ENCODE assay signal across 18 mouse cellular contexts in the genomic region with DNA sequence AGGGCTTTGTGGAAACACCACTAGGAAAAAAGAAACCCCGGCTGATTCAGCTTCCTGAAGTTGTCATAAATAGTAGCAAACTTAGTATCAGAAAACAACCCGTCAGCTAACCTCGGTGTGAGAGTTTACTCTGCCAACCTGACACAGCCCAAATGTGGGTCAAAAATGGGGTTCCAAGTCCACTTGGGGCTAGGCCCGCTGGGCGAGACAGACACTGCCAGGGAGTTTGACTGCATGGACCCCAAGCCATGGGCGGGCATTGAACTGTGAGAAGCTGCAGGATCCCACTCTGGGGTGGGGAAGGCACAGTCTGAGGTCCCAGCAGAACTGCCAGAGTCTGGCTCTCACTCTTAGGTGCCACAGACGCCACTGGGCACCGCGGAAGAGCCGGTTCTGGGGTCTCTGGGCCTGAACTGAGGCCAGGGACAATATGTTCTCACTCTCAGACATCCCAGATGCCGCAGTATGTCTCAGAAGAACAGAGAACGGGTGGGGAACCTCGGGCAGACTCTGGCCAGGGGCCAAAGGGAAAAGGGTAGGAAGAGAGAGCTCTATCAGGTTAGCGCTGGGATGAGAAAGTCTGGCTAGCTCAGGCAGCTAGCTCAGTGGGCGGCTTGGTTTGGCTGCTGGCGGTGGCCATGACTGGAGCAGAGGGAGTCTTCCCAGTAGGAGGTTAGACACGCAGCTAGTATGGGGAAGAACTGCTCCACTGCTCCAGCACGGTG. TPM values are rescaled to one million over a fixed set of nuclear protein-coding genes. Genes with fewer than 3 reads are reported as not detected.
DNase-seq lines count a peak whose midpoint lies in the region; ATAC-seq and TF ChIP-seq lines count a peak whose summit lies in the region.
"Had no signal": no experiment of that assay in that cellular context is flagged by ENCODE, and none has a peak within 500 bp of the region (broad histone marks: within the 10 kb centered on the region; RNA-seq: fewer than 3 reads in every experiment).

No protein-coding gene starts in this region.

- DNase-seq in kidney, adult 2 months, result peak; percentile 89
- peak; percentile 34 for DNase-seq in ZHBTc4 (ENCODE audit: low read depth, low spot score)
- DNase-seq in kidney, postnatal 25 days, result peak; percentile 67 to 85
- no peak for DNase-seq in forebrain, embryonic 11.5 days (ENCODE audit: low spot score)
- DNase-seq: adrenal gland, postnatal 14 days; cerebellum, adult 11-12 months; cerebellum, adult 9-10 months; cerebellum, postnatal 25 days; gastrocnemius, postnatal 14 days had no signal

- no peaks in the 10 kb centered on the region for H3K36me3 ChIP-seq in kidney, adult 2 months (ENCODE audit: control insufficient read depth, insufficient read depth, low read length)
- H3K36me3 ChIP-seq in kidney, embryonic 15.5 days, result no peaks in the 10 kb centered on the region
- H3K36me3 ChIP-seq in E14TG2a.4 (ENCODE audit: insufficient read depth, low read length), result no peaks in the 10 kb centered on the region
- no peaks in the 10 kb centered on the region for H3K36me3 ChIP-seq in forebrain, embryonic 15.5 days
- no peaks in the 10 kb centered on the region for H3K36me3 ChIP-seq in forebrain, embryonic 11.5 days (ENCODE audit: control insufficient read depth, insufficient read depth, low read length)
- H3K36me3 ChIP-seq: embryonic facial prominence, embryonic 12.5 days; G1E; heart, embryonic 12.5 days; hindbrain, embryonic 10.5 days had no signal

- no peaks in the 10 kb centered on the region for H3K9me3 ChIP-seq in kidney, embryonic 15.5 days (replicated peaks)
- H3K9me3 ChIP-seq in E14TG2a.4 (ENCODE audit: low read length), result no peaks in the 10 kb centered on the region
- H3K9me3 ChIP-seq in forebrain, embryonic 15.5 days, result no peaks in the 10 kb centered on the region
- no peaks in the 10 kb centered on the region for H3K9me3 ChIP-seq in forebrain, embryonic 11.5 days (ENCODE audit: control insufficient read depth, low read length)
- H3K9me3 ChIP-seq: embryonic facial prominence, embryonic 12.5 days; forebrain, embryonic 13.5 days; G1E; heart, embryonic 12.5 days; hindbrain, embryonic 10.5 days had no signal

- WGBS in kidney, adult 2 months, result 54% methylated on average over 18 of the region's 18 CpGs
- 86% methylated on average over 18 of the region's 18 CpGs for WGBS in kidney, embryonic 15.5 days
- WGBS in forebrain, embryonic 15.5 days, result 81% methylated on average over 18 of the region's 18 CpGs
- 89% methylated on average over 18 of the region's 18 CpGs for WGBS in forebrain, embryonic 11.5 days

- no peak overlapping the region for H3K9ac ChIP-seq in kidney, embryonic 15.5 days
- H3K9ac ChIP-seq in forebrain, embryonic 15.5 days (replicated peaks), result no peak overlapping the region
- no peak overlapping the region for H3K9ac ChIP-seq in forebrain, embryonic 11.5 days (ENCODE audit: low read length)
- H3K9ac ChIP-seq: embryonic facial prominence, embryonic 12.5 days; forebrain, embryonic 13.5 days; heart, embryonic 12.5 days; hindbrain, embryonic 14.5 days had no signal

- no peaks in the 10 kb centered on the region for H3K27me3 ChIP-seq in kidney, adult 2 months (replicated peaks; ENCODE audit: control insufficient read depth, insufficient read depth, low read length)
- no peaks in the 10 kb centered on the region for H3K27me3 ChIP-seq in kidney, embryonic 15.5 days
- H3K27me3 ChIP-seq in E14TG2a.4 (ENCODE audit: insufficient read depth, low read length), result no peaks in the 10 kb centered on the region
- no peaks in the 10 kb centered on the region for H3K27me3 ChIP-seq in forebrain, embryonic 15.5 days
- no peaks in the 10 kb centered on the region for H3K27me3 ChIP-seq in forebrain, embryonic 11.5 days (ENCODE audit: control insufficient read depth, insufficient read depth, low read length)
- H3K27me3 ChIP-seq: embryonic facial prominence, embryonic 12.5 days; forebrain, embryonic 13.5 days had no signal

- no peak overlapping the region for H3K4me3 ChIP-seq in kidney, adult 2 months (ENCODE audit: insufficient read depth, low read depth, low read length)
- H3K4me3 ChIP-seq in kidney, embryonic 15.5 days (replicated peaks), result no peak overlapping the region
- peak overlapping the region; percentile 35; the same call in 1 of the 2 replicates for H3K4me3 ChIP-seq in E14TG2a.4 (replicated peaks; ENCODE audit: low read length)
- H3K4me3 ChIP-seq in forebrain, embryonic 15.5 days, result no peak overlapping the region
- H3K4me3 ChIP-seq in forebrain, embryonic 11.5 days (ENCODE audit: low read depth, low read length), result no peak overlapping the region
- H3K4me3 ChIP-seq: embryonic facial prominence, embryonic 12.5 days; forebrain, embryonic 13.5 days; heart, embryonic 12.5 days; hindbrain, embryonic 10.5 days had no signal

- peak overlapping the region; percentile 53 for H3K27ac ChIP-seq in kidney, adult 2 months (ENCODE audit: insufficient read depth, low read depth, low read length)
- H3K27ac ChIP-seq in kidney, embryonic 15.5 days, result no peak overlapping the region
- no peak overlapping the region for H3K27ac ChIP-seq in forebrain, embryonic 15.5 days (replicated peaks)
- no peak overlapping the region for H3K27ac ChIP-seq in forebrain, embryonic 11.5 days (ENCODE audit: low read depth, low read length)
- H3K27ac ChIP-seq: embryonic facial prominence, embryonic 12.5 days; forebrain, embryonic 13.5 days; hindbrain, embryonic 10.5 days; hindbrain, embryonic 14.5 days had no signal

- no peak for ATAC-seq in kidney, embryonic 15.5 days (replicated peaks; ENCODE audit: low FRiP score)
- no peak for ATAC-seq in forebrain, embryonic 15.5 days (replicated peaks)
- no peak for ATAC-seq in forebrain, embryonic 11.5 days (replicated peaks; ENCODE audit: low FRiP score)
- ATAC-seq: forebrain, embryonic 13.5 days had no signal

- H3K4me1 ChIP-seq in kidney, adult 2 months (ENCODE audit: control insufficient read depth, insufficient read depth, low read length), result peaks cover 26% of the 10 kb centered on the region
- peaks cover 11% of the 10 kb centered on the region for H3K4me1 ChIP-seq in kidney, embryonic 15.5 days
- H3K4me1 ChIP-seq in E14TG2a.4 (replicated peaks; ENCODE audit: low read depth, low read length), result peaks cover 20% of the 10 kb centered on the region
- no peaks in the 10 kb centered on the region for H3K4me1 ChIP-seq in forebrain, embryonic 15.5 days
- H3K4me1 ChIP-seq in forebrain, embryonic 11.5 days (replicated peaks; ENCODE audit: control insufficient read depth, insufficient read depth, low read length), result 0 out of 2 replicates have a peak, but pooled peaks cover 4% of the 10 kb centered on the region
- H3K4me1 ChIP-seq: heart, embryonic 12.5 days had no signal

- TF ChIP-seq CTCF in kidney, adult 2 months (conservative IDR thresholded peaks at IDR 0.05; ENCODE audit: insufficient read depth, insufficient read length, low read depth, low read length), result no peak
- no peak for TF ChIP-seq CTCF in E14TG2a.4 (conservative IDR thresholded peaks at IDR 0.05; ENCODE audit: low read length)

- no peak overlapping the region for H3K4me2 ChIP-seq in kidney, embryonic 15.5 days
- no peak overlapping the region for H3K4me2 ChIP-seq in forebrain, embryonic 15.5 days (replicated peaks)
- no peak overlapping the region for H3K4me2 ChIP-seq in forebrain, embryonic 11.5 days (ENCODE audit: low read depth, low read length, severe bottlenecking)
- H3K4me2 ChIP-seq: embryonic facial prominence, embryonic 12.5 days; forebrain, embryonic 13.5 days; heart, embryonic 12.5 days; hindbrain, embryonic 14.5 days had no signal

- no peak for TF ChIP-seq POLR2A in kidney, adult 2 months (IDR thresholded peaks at IDR 0.05; ENCODE audit: low read depth, low read length)

RNA-seq across cellular contexts. Expression of a gene that starts 40.8 kb away (rescaled TPM):
- 176 and 271 TPM in 2 replicates for polyA plus RNA-seq in kidney, adult 2 months (2012; rRNA removed)
- 14.6 and 17.0 TPM in 2 replicates for polyA plus RNA-seq in kidney, embryonic 15.5 days (2015; fragmentation: Nextera tagmentation; extraction: Ambion mirVana)
- polyA plus RNA-seq in forebrain, embryonic 15.5 days (2015; fragmentation: Nextera tagmentation; extraction: Ambion mirVana), result 15.7 and 16.0 TPM in 2 replicates
- polyA plus RNA-seq in forebrain, embryonic 11.5 days (2014; fragmentation: Nextera tagmentation; extraction: Ambion mirVana), result 18.5 and 18.9 TPM in 2 replicates
- polyA plus RNA-seq: G1E had no signal

RNA-seq across cellular contexts. Expression of a gene that starts 44.0 kb away (rescaled TPM):
- 28.4 and 36.4 TPM in 2 replicates for polyA plus RNA-seq in kidney, adult 2 months (2012; rRNA removed)
- polyA plus RNA-seq in kidney, embryonic 15.5 days (2015; fragmentation: Nextera tagmentation; extraction: Ambion mirVana), result 44.6 and 48.0 TPM in 2 replicates
- 42.4 and 45.3 TPM in 2 replicates for polyA plus RNA-seq in forebrain, embryonic 15.5 days (2015; fragmentation: Nextera tagmentation; extraction: Ambion mirVana)
- polyA plus RNA-seq in forebrain, embryonic 11.5 days (2014; fragmentation: Nextera tagmentation; extraction: Ambion mirVana), result 67.4 and 68.3 TPM in 2 replicates
